Mouse (Mus musculus) left cerebral cortex, postnatal 36 days (tissue): ENCODE results near the gene Smg9. TPM values are rescaled to one million over a fixed set of nuclear protein-coding genes. Genes with fewer than 3 reads are reported as not detected.

Experiments used
- DNase-seq, 2 experiments: peaks; one replicate each; pipeline ENCODE4 v3.0.0; 2021 to 2022; ENCODE audit warnings: low spot score in 2 of 2, mixed read lengths in 1 of 2
- intact Hi-C: fragments of 180-260 bp; cut with DNase I; formaldehyde crosslinking; loops from one replicate; pipeline ENCODE4 v1.15.1; 2025
- total RNA-seq, 2 experiments: library from RNA; stranded (reverse); gene quantifications; 2 replicates each; pipeline ENCODE4 v1.2.3; 2021

Smg9 gene
- 10 to 100 TPM; 39.6 to 51.1 TPM for total RNA-seq

- intact Hi-C loops, result no loop called here
- peak; percentile 96 to 97 for DNase-seq
Observed at GRCm38 (mm10) chr7:24399256-24400081, at the start of gene Smg9. Gene Smg9, plus strand, starts transcription at chr7:24399619.

- no peak for DNase-seq
- intact Hi-C loops, result no loop called here
Observed at GRCm38 (mm10) chr7:24355646-24356045, 43.8 kb upstream of the Smg9 start.

- no peak for DNase-seq
- intact Hi-C loops, result no loop called here
Observed at GRCm38 (mm10) chr7:24356081-24356480, 43.3 kb upstream of the Smg9 start.

- intact Hi-C loops, result no loop called here
Observed at GRCm38 (mm10) chr7:24357899-24358298, 41.5 kb upstream of the Smg9 start.

GRCm38 (mm10) chr7:24359269-24359668 lies 40.1 kb upstream of the Smg9 start:
- intact Hi-C loops, result no loop called here
- DNase-seq, result no peak

More at GRCm38 (mm10) chr7:24357899-24358298, 41.5 kb upstream of the Smg9 start:
- no peak for DNase-seq

GRCm38 (mm10) chr7:24361001-24361400 lies 38.4 kb upstream of the Smg9 start:
- DNase-seq, result no peak
- intact Hi-C loops, result no loop called here

- peak in 1 of 2 experiments; percentile 29 for DNase-seq
- intact Hi-C loops, result no loop called here
Observed at GRCm38 (mm10) chr7:24363228-24363627, 36.2 kb upstream of the Smg9 start.

- peak; percentile 72 to 82 for DNase-seq
- intact Hi-C loops, result loop anchor here (1.0 kb wide), 1 partner anchor 20 kb away; no protein-coding TSS in a partner anchor
Observed at GRCm38 (mm10) chr7:24364827-24365226, 34.6 kb upstream of the Smg9 start.

GRCm38 (mm10) chr7:24365258-24366014 lies 34.0 kb upstream of the Smg9 start:
- DNase-seq, result no peak
- intact Hi-C loops, result no loop called here

- DNase-seq, result no peak
- intact Hi-C loops, result no loop called here
Observed at GRCm38 (mm10) chr7:24366716-24367632, 32.4 kb upstream of the Smg9 start.

GRCm38 (mm10) chr7:24368226-24368625 lies 31.2 kb upstream of the Smg9 start:
- no peak for DNase-seq
- intact Hi-C loops, result no loop called here

- DNase-seq, result no peak
- intact Hi-C loops, result no loop called here
Observed at GRCm38 (mm10) chr7:24368946-24369345, 30.5 kb upstream of the Smg9 start.

GRCm38 (mm10) chr7:24369731-24370541 lies 29.5 kb upstream of the Smg9 start, which contains the start of gene Kcnn4:
Gene Kcnn4, plus strand, starts transcription at chr7:24370263.
- DNase-seq, result no peak
- intact Hi-C loops, result no loop called here

GRCm38 (mm10) chr7:24371012-24371808 lies 28.2 kb upstream of the Smg9 start:
- no peak for DNase-seq
- intact Hi-C loops, result no loop called here

- intact Hi-C loops, result no loop called here
- DNase-seq, result no peak
Observed at GRCm38 (mm10) chr7:24371809-24372145, 27.6 kb upstream of the Smg9 start.

- intact Hi-C loops, result no loop called here
- no peak for DNase-seq
Observed at GRCm38 (mm10) chr7:24372300-24372699, 27.1 kb upstream of the Smg9 start.

GRCm38 (mm10) chr7:24372786-24373185 lies 26.6 kb upstream of the Smg9 start:
- no peak for DNase-seq
- intact Hi-C loops, result no loop called here
